Mouse (Mus musculus): ENCODE measurements around the gene Rangrf. TPM values are rescaled to one million over a fixed set of nuclear protein-coding genes. Genes with fewer than 3 reads are reported as not detected.

The Rangrf gene
- total RNA-seq, 2 experiments from 2014 or later = 13.7 to 18.6 TPM

Small RNA genes lying within 50 kb of the gene (microRNA-seq; reads per million reads assigned to microRNA genes)
- gene Mir3062 = not detected

Other genes starting within 250 kb of the Rangrf start
- gene Ndel1, start 103.3 kb downstream of the Rangrf start, total RNA-seq (2021) = 100 to 1,000 TPM; 104 to 106 TPM
- not detected for gene Rnf222, start 86.6 kb downstream of the Rangrf start, total RNA-seq (2021)
- gene Rpl26, start 73.6 kb downstream of the Rangrf start, total RNA-seq (2021) = 100 to 1,000 TPM; 695 to 749 TPM
- under 1 TPM; 0.47 to 0.70 TPM for gene Odf4, start 48.1 kb downstream of the Rangrf start, total RNA-seq (2021)
- gene Arhgef15, start 17.7 kb downstream of the Rangrf start, total RNA-seq (2021) = 10 to 100 TPM; 16.5 to 26.9 TPM
- gene Slc25a35, start 7.1 kb downstream of the Rangrf start, total RNA-seq (2021) = 1 to 10 TPM; 5.7 to 6.1 TPM
- 10 to 100 TPM; 16.1 to 24.2 TPM for gene Pfas, start 33.3 kb upstream of the Rangrf start, total RNA-seq (2021)
- 10 to 100 TPM; 38.1 to 40.5 TPM for gene Ctc1, start 40.7 kb upstream of the Rangrf start, total RNA-seq (2021)
- 1 to 10 TPM in 1 of 2 experiments, under 1 TPM in 1; 0.43 to 1.1 TPM for gene Aurkb, start 70.5 kb upstream of the Rangrf start, total RNA-seq (2021)
- 10 to 100 TPM; 30.7 to 38.4 TPM for gene Borcs6, start 84.5 kb upstream of the Rangrf start, total RNA-seq (2021)
- gene Tmem107, start 95.6 kb upstream of the Rangrf start, total RNA-seq (2021) = 10 to 100 TPM; 19.5 to 20.5 TPM
- 1,000 to 10,000 TPM; 1,090 to 1,186 TPM for gene Vamp2, start 113.3 kb upstream of the Rangrf start, total RNA-seq (2021)
- gene Per1, start 120.0 kb upstream of the Rangrf start, total RNA-seq (2021) = 100 to 1,000 TPM; 106 to 122 TPM
- 1 to 10 TPM in 1 of 2 experiments, under 1 TPM in 1; 0.79 to 1.3 TPM for gene Hes7, start 145.2 kb upstream of the Rangrf start, total RNA-seq (2021)
- gene 9130213A22Rik, start 147.4 kb upstream of the Rangrf start, total RNA-seq (2021) = under 1 TPM; 0.52 to 0.75 TPM
- gene Aloxe3, start 150.7 kb upstream of the Rangrf start, total RNA-seq (2021) = 1 to 10 TPM; 4.3 to 6.8 TPM
- 1 to 10 TPM; 6.0 to 6.1 TPM for gene Alox12b, start 181.8 kb upstream of the Rangrf start, total RNA-seq (2021)
- gene Alox8, start 222.7 kb upstream of the Rangrf start, total RNA-seq (2021) = 1 to 10 TPM; 4.2 to 6.5 TPM